9 mouse cellular contexts compared by ENCODE assay signal in the genomic region with DNA sequence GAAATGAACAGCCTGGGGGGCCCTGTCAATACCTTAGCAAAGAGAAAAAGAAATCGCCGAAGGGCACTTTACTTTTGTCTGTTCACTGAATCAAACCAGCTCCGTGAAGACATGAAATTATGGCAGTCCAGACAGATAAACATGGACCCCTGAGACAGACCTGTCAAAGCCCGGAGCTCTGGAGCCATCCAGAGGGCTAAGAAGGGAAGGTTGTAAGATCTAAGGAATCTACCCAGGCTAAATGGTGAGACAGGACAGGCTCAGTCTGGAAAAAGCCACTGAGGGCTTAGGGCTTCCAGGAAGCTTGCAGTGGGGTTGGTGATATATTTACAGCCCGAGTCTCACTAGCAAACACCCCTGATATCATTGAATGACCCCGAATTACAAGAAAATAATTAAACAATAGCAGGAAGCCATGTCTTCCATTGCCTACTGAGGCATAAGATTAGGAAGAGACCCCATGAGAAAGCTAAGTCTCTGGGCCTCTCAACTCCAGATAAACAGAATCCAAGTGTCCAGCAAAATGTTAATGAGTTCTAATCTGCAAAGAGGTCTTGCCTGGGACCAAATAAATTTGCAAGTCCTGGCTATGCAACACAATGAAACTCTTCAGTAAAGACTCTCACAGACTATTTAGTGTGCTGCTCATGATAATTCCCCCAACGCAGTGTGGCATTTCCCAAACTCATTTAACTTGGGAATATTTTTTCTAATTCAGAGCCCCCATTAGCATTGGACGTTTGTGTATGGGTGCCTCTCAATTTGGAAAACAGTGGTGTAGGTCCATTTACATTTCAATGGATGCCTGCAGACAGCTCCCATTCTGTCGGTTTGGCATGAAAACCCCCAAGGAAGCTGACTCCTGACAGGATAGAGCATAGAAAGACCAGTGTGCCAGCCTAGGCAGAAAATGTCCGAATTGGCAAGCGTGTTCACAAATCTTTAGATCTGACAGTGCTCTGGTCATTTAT.
A peak's percentile ranks its signal among the peaks of the same experiment; 100 is the strongest.
DNase-seq lines count a peak whose midpoint lies in the region; ATAC-seq and TF ChIP-seq lines count a peak whose summit lies in the region.
"Had no signal": no experiment of that assay in that cellular context is flagged by ENCODE, and none has a peak within 500 bp of the region (broad histone marks: within the 10 kb centered on the region; RNA-seq: fewer than 3 reads in every experiment).

No protein-coding gene starts in this region.

- DNase-seq in cerebellum, adult 2 months, result peak; percentile 12 to 42
- peak; percentile 73 for DNase-seq in forebrain, postnatal 0 days
- peak; percentile 40 to 52 for DNase-seq in layer of hippocampus, postnatal 36 days
- DNase-seq in adrenal gland, postnatal 14 days, result no peak
- DNase-seq in heart, adult 11 months, result no peak

- no peaks in the 10 kb centered on the region for H3K36me3 ChIP-seq in forebrain, postnatal 0 days (ENCODE audit: insufficient read depth)
- H3K36me3 ChIP-seq in neural tube, embryonic 15.5 days, result no peaks in the 10 kb centered on the region
- H3K36me3 ChIP-seq: embryonic facial prominence, embryonic 12.5 days had no signal

- no peaks in the 10 kb centered on the region for H3K27me3 ChIP-seq in cerebellum, adult 2 months (ENCODE audit: control insufficient read depth, insufficient read depth, low read length)
- H3K27me3 ChIP-seq in forebrain, postnatal 0 days (ENCODE audit: insufficient read depth, low read length), result no peaks in the 10 kb centered on the region
- H3K27me3 ChIP-seq in neural tube, embryonic 15.5 days (replicated peaks), result no peaks in the 10 kb centered on the region
- H3K27me3 ChIP-seq: embryonic facial prominence, embryonic 12.5 days had no signal

- H3K9me3 ChIP-seq in forebrain, postnatal 0 days (ENCODE audit: low read length), result no peaks in the 10 kb centered on the region
- no peaks in the 10 kb centered on the region for H3K9me3 ChIP-seq in neural tube, embryonic 15.5 days (replicated peaks)
- H3K9me3 ChIP-seq: embryonic facial prominence, embryonic 12.5 days had no signal

- H3K4me3 ChIP-seq in cerebellum, adult 2 months (replicated peaks; ENCODE audit: insufficient read depth, low read depth, low read length), result no peak overlapping the region
- H3K4me3 ChIP-seq in forebrain, postnatal 0 days (ENCODE audit: low read depth, low read length), result no peak overlapping the region
- no peak overlapping the region for H3K4me3 ChIP-seq in neural tube, embryonic 15.5 days (replicated peaks)
- H3K4me3 ChIP-seq: embryonic facial prominence, embryonic 12.5 days had no signal

- no peaks in the 10 kb centered on the region for H3K4me1 ChIP-seq in cerebellum, adult 2 months (ENCODE audit: control insufficient read depth, insufficient read depth, low read length)
- H3K4me1 ChIP-seq in forebrain, postnatal 0 days (ENCODE audit: insufficient read depth), result no peaks in the 10 kb centered on the region
- no peaks in the 10 kb centered on the region for H3K4me1 ChIP-seq in neural tube, embryonic 15.5 days
- H3K4me1 ChIP-seq: embryonic facial prominence, embryonic 12.5 days had no signal

- no peak overlapping the region for H3K9ac ChIP-seq in forebrain, postnatal 0 days
- H3K9ac ChIP-seq in neural tube, embryonic 15.5 days (replicated peaks), result no peak overlapping the region
- H3K9ac ChIP-seq: embryonic facial prominence, embryonic 12.5 days had no signal

- WGBS in cerebellum, adult 2 months, result 24% methylated on average over 11 of the region's 11 CpGs
- WGBS in forebrain, postnatal 0 days, result 13% methylated on average over 11 of the region's 11 CpGs
- WGBS in neural tube, embryonic 15.5 days, result 13% methylated on average over 11 of the region's 11 CpGs

- no peak for TF ChIP-seq CTCF in cerebellum, adult 2 months (IDR thresholded peaks at IDR 0.05; ENCODE audit: borderline replicate concordance, insufficient read depth, low read depth, low read length)
- TF ChIP-seq CTCF in forebrain, postnatal 0 days (IDR thresholded peaks at IDR 0.05; ENCODE audit: low read depth), result peak; percentile 21; the same call in 1 of the 2 replicates

- ATAC-seq in forebrain, postnatal 0 days, result peak; percentile 89
- peak; percentile 93 for ATAC-seq in neural tube, embryonic 15.5 days (ENCODE audit: low FRiP score)
- ATAC-seq in activated CD4-positive, CD25-positive, alpha-beta regulatory T cell, adult 4 months, result no peak
- no peak for ATAC-seq in granulocyte monocyte progenitor cell, adult 5-6 weeks (replicated peaks; ENCODE audit: poor library complexity, severe bottlenecking)

- no peak for TF ChIP-seq POLR2A in cerebellum, adult 2 months (IDR thresholded peaks at IDR 0.05; ENCODE audit: borderline replicate concordance, insufficient read depth, low read length)

- no peak overlapping the region for H3K27ac ChIP-seq in cerebellum, adult 2 months (ENCODE audit: insufficient read depth, low read length)
- peak overlapping the region; percentile 40 for H3K27ac ChIP-seq in forebrain, postnatal 0 days (ENCODE audit: low read depth, low read length)
- peak overlapping the region; percentile 58 for H3K27ac ChIP-seq in neural tube, embryonic 15.5 days (replicated peaks)
- H3K27ac ChIP-seq: embryonic facial prominence, embryonic 12.5 days had no signal

- no peak overlapping the region for H3K4me2 ChIP-seq in forebrain, postnatal 0 days (ENCODE audit: low read depth)
- no peak overlapping the region for H3K4me2 ChIP-seq in neural tube, embryonic 15.5 days
- H3K4me2 ChIP-seq: embryonic facial prominence, embryonic 12.5 days had no signal

Comparison
In these comparisons a context has a peak if more than half of its experiments do, and no peak if none do; other contexts are left out.
1. DNase-seq: peak in cerebellum, adult 2 months (2 of 2), forebrain, postnatal 0 days (single experiment) and layer of hippocampus, postnatal 36 days (2 of 2); none in adrenal gland, postnatal 14 days (single experiment) and heart, adult 11 months (single experiment).
2. ATAC-seq: peak in forebrain, postnatal 0 days (single experiment) and neural tube, embryonic 15.5 days (single experiment); none in activated CD4-positive, CD25-positive, alpha-beta regulatory T cell, adult 4 months (single experiment) and granulocyte monocyte progenitor cell, adult 5-6 weeks (single experiment).